Mouse (Mus musculus) cerebellum, adult 2 months (tissue): ENCODE results near the gene Plekha6.

Experiments
- CTCF ChIP-seq: fragments of 200-500 bp; IDR thresholded peaks from 2 replicates; pipeline ENCODE4 v1.5.1; 2011; ENCODE audit warnings: low read depth, mild to moderate bottlenecking, control low read depth, low read length, moderate library complexity, borderline replicate concordance; ENCODE audit not compliant: insufficient read depth
- POLR2A ChIP-seq: fragments of 200-500 bp; IDR thresholded peaks from 2 replicates; pipeline ENCODE4 v1.6.1; 2011; ENCODE audit warnings: low read length, control low read depth, borderline replicate concordance; ENCODE audit not compliant: insufficient read depth

GRCm38 (mm10) chr1:133327094-133327493 lies 163.1 kb downstream of the Plekha6 start:
- no peak for TF ChIP-seq CTCF
- no peak for TF ChIP-seq POLR2A
